In genomic region chr1:128002159-128002558, GRCm38 (mm10) we compare ENCODE assay signal across 18 mouse cellular contexts.
"Had no signal": no experiment of that assay in that cellular context is flagged by ENCODE, and none has a peak within 500 bp of the region (broad histone marks: within the 10 kb centered on the region; RNA-seq: fewer than 3 reads in every experiment).

No protein-coding gene starts in this region.

- H3K4me1 ChIP-seq: liver, embryonic 15.5 days; lung, embryonic 15.5 days; midbrain, embryonic 13.5 days; neural tube, embryonic 12.5 days; stomach, embryonic 15.5 days had no signal

- ATAC-seq: liver, postnatal 0 days; midbrain, embryonic 13.5 days; midbrain, embryonic 15.5 days had no signal

- H3K9me3 ChIP-seq: liver, embryonic 15.5 days; lung, embryonic 15.5 days; midbrain, embryonic 13.5 days; midbrain, embryonic 15.5 days; neural tube, embryonic 12.5 days; stomach, embryonic 15.5 days had no signal

- H3K9ac ChIP-seq: liver, embryonic 15.5 days; liver, postnatal 0 days; lung, embryonic 15.5 days; midbrain, embryonic 13.5 days; midbrain, embryonic 15.5 days; neural tube, embryonic 12.5 days; stomach, embryonic 15.5 days had no signal

- H3K27me3 ChIP-seq: liver, embryonic 15.5 days; lung, embryonic 15.5 days; megakaryocyte, embryonic 14.5 days; midbrain, embryonic 13.5 days; midbrain, embryonic 15.5 days; neural tube, embryonic 12.5 days; stomach, embryonic 15.5 days had no signal

- H3K36me3 ChIP-seq: liver, embryonic 15.5 days; lung, embryonic 15.5 days; midbrain, embryonic 13.5 days; midbrain, embryonic 15.5 days; stomach, embryonic 15.5 days had no signal

- H3K27ac ChIP-seq: liver, embryonic 15.5 days; lung, embryonic 15.5 days; macrophage; midbrain, embryonic 13.5 days; midbrain, embryonic 15.5 days; neural tube, embryonic 12.5 days; stomach, embryonic 15.5 days; stomach, postnatal 0 days had no signal

- H3K4me2 ChIP-seq: liver, embryonic 15.5 days; lung, embryonic 15.5 days; midbrain, embryonic 11.5 days; midbrain, embryonic 13.5 days; midbrain, embryonic 15.5 days; neural tube, embryonic 12.5 days; stomach, embryonic 15.5 days had no signal

- DNase-seq: liver, postnatal 0 days; lung, adult 2 months; lung, postnatal 10 days; lung, postnatal 36 days; right cerebral cortex, postnatal 14 days; thymus, adult 2 months; thymus, postnatal 25 days; thymus, postnatal 4 days had no signal

- H3K4me3 ChIP-seq: liver, embryonic 15.5 days; lung, embryonic 15.5 days; megakaryocyte, embryonic 14.5 days; midbrain, embryonic 13.5 days; midbrain, embryonic 15.5 days; neural tube, embryonic 12.5 days; stomach, embryonic 15.5 days had no signal
